Mouse (Mus musculus) E14TG2a.4 (cell line): ENCODE data around the gene Rps27.

Experiments used
- CTCF ChIP-seq: conservative IDR thresholded peaks from 2 replicates; pipeline ENCODE4 v1.5.1; 2014; ENCODE audit warnings: low read length
- NANOG ChIP-seq: IDR thresholded peaks from 2 replicates; pipeline ENCODE4 v1.6.1; 2014; ENCODE audit warnings: borderline replicate concordance, low read length, mixed read lengths
- POU5F1 ChIP-seq: IDR thresholded peaks from 2 replicates; pipeline ENCODE4 v1.6.1; 2014; ENCODE audit warnings: low read length, borderline replicate concordance

- TF ChIP-seq CTCF (no peak), POU5F1 (no peak), NANOG (no peak)
Measured at GRCm38 (mm10) chr3:90221123-90221522, 7.7 kb upstream of the Rps27 start.
